Mouse (Mus musculus): Measurements from ENCODE around the gene Bst1. TPM values are rescaled to one million over a fixed set of nuclear protein-coding genes. Genes with fewer than 3 reads are reported as not detected.

Bst1 gene
- polyA plus RNA-seq, 1 experiment from 2014 or later, result 0.82 TPM

- 56% methylated on average over 9 of the region's 9 CpGs for WGBS
- no peaks in the 10 kb centered on the region for H3K36me3 ChIP-seq (ENCODE audit: insufficient read depth)
- ATAC-seq (ENCODE audit: insufficient read depth) (no peak), DNase-seq (no peak)
- H3K9me3 ChIP-seq (ENCODE audit: low read depth, low read length), result no peaks in the 10 kb centered on the region
- no peak overlapping the region for H3K27ac ChIP-seq (ENCODE audit: low read depth)
- no peaks in the 10 kb centered on the region for H3K4me1 ChIP-seq (ENCODE audit: insufficient read depth)
- TF ChIP-seq CTCF (IDR thresholded peaks at IDR 0.05; ENCODE audit: low read depth), result no peak
- no peak overlapping the region for H3K4me2 ChIP-seq
- no peaks in the 10 kb centered on the region for H3K27me3 ChIP-seq (ENCODE audit: insufficient read depth, low read length)
- H3K4me3 ChIP-seq (ENCODE audit: low read depth, low read length), result no peak overlapping the region
- H3K9ac ChIP-seq, result no peak overlapping the region
Observed at GRCm38 (mm10) chr5:43827366-43827765, 8.7 kb downstream of the Bst1 start.

- WGBS, result 89% methylated on average over 7 of the region's 7 CpGs
- peak; percentile 19; the same call in 1 of the 2 replicates for TF ChIP-seq CTCF (IDR thresholded peaks at IDR 0.05; ENCODE audit: low read depth)
- no peak for ATAC-seq (ENCODE audit: insufficient read depth)
Observed at GRCm38 (mm10) chr5:43836590-43836989, 17.9 kb downstream of the Bst1 start.

GRCm38 (mm10) chr5:43837372-43837771 is 18.7 kb downstream of the Bst1 start:
- no peaks in the 10 kb centered on the region for H3K4me1 ChIP-seq (ENCODE audit: insufficient read depth)

More at GRCm38 (mm10) chr5:43836590-43836989, 17.9 kb downstream of the Bst1 start:
- Histone ChIP-seq H3K9ac (no peak overlapping the region), H3K36me3 (ENCODE audit: insufficient read depth) (no peaks in the 10 kb centered on the region), H3K4me3 (ENCODE audit: low read depth, low read length) (no peak overlapping the region), H3K9me3 (ENCODE audit: low read depth, low read length) (no peaks in the 10 kb centered on the region), H3K27ac (ENCODE audit: low read depth) (no peak overlapping the region), H3K27me3 (ENCODE audit: insufficient read depth, low read length) (no peaks in the 10 kb centered on the region), H3K4me2 (no peak overlapping the region), H3K4me1 (ENCODE audit: insufficient read depth) (no peaks in the 10 kb centered on the region)
- no peak for DNase-seq

GRCm38 (mm10) chr5:43841144-43842010 is 22.7 kb downstream of the Bst1 start:
- 0 out of 2 replicates have a peak overlapping the region, but pooled peaks have one; percentile 10 for H3K9ac ChIP-seq
- WGBS, result 24% methylated on average over 11 of the region's 11 CpGs
- peak; percentile 86 for DNase-seq
- 0 out of 2 replicates have a peak overlapping the region, but pooled peaks have one; percentile 24 for H3K27ac ChIP-seq (ENCODE audit: low read depth)
- H3K4me3 ChIP-seq (ENCODE audit: low read depth, low read length), result peak overlapping the region; percentile 15
- ATAC-seq (ENCODE audit: insufficient read depth), result peak; percentile 75
- no peaks in the 10 kb centered on the region for H3K27me3 ChIP-seq (ENCODE audit: insufficient read depth, low read length)
- peak overlapping the region; percentile 51 for H3K4me2 ChIP-seq
- peaks cover 6% of the 10 kb centered on the region; the same call in 1 of the 2 replicates for H3K9me3 ChIP-seq (ENCODE audit: low read depth, low read length)
- H3K36me3 ChIP-seq (ENCODE audit: insufficient read depth), result no peaks in the 10 kb centered on the region
- no peaks in the 10 kb centered on the region for H3K4me1 ChIP-seq (ENCODE audit: insufficient read depth)
- TF ChIP-seq CTCF (IDR thresholded peaks at IDR 0.05; ENCODE audit: low read depth), result peak; percentile 93

More at GRCm38 (mm10) chr5:43837372-43837771, 18.7 kb downstream of the Bst1 start:
- peak; percentile 66 for DNase-seq
- no peak overlapping the region for H3K27ac ChIP-seq (ENCODE audit: low read depth)
- no peaks in the 10 kb centered on the region for H3K27me3 ChIP-seq (ENCODE audit: insufficient read depth, low read length)
- 56% methylated on average over 5 of the region's 5 CpGs for WGBS
- no peak overlapping the region for H3K4me2 ChIP-seq
- peak; percentile 51 for TF ChIP-seq CTCF (IDR thresholded peaks at IDR 0.05; ENCODE audit: low read depth)
- no peak overlapping the region for H3K9ac ChIP-seq
- H3K36me3 ChIP-seq (ENCODE audit: insufficient read depth), result no peaks in the 10 kb centered on the region
- no peak for ATAC-seq (ENCODE audit: insufficient read depth)
- no peak overlapping the region for H3K4me3 ChIP-seq (ENCODE audit: low read depth, low read length)
- H3K9me3 ChIP-seq (ENCODE audit: low read depth, low read length), result no peaks in the 10 kb centered on the region

GRCm38 (mm10) chr5:43842011-43842285 is 23.3 kb downstream of the Bst1 start:
- ATAC-seq (ENCODE audit: insufficient read depth), result no peak
- H3K4me3 ChIP-seq (ENCODE audit: low read depth, low read length), result peak overlapping the region; percentile 15; the same call in 1 of the 2 replicates
- peak overlapping the region; percentile 51 for H3K4me2 ChIP-seq

GRCm38 (mm10) chr5:43842576-43843155 is 24.0 kb downstream of the Bst1 start:
- Histone ChIP-seq H3K4me1 (ENCODE audit: insufficient read depth) (no peaks in the 10 kb centered on the region), H3K4me2 (no peak overlapping the region), H3K9ac (no peak overlapping the region), H3K36me3 (ENCODE audit: insufficient read depth) (no peaks in the 10 kb centered on the region), H3K9me3 (ENCODE audit: low read depth, low read length) (peaks cover 6% of the 10 kb centered on the region; the same call in 1 of the 2 replicates), H3K27ac (ENCODE audit: low read depth) (no peak overlapping the region), H3K4me3 (ENCODE audit: low read depth, low read length) (no peak overlapping the region), H3K27me3 (ENCODE audit: insufficient read depth, low read length) (no peaks in the 10 kb centered on the region)
- DNase-seq (no peak), ATAC-seq (ENCODE audit: insufficient read depth) (no peak)
- 54% methylated on average over 3 of the region's 3 CpGs for WGBS
- no peak for TF ChIP-seq CTCF (IDR thresholded peaks at IDR 0.05; ENCODE audit: low read depth)

More at GRCm38 (mm10) chr5:43842011-43842285, 23.3 kb downstream of the Bst1 start:
- 0 out of 2 replicates have a peak overlapping the region, but pooled peaks have one; percentile 10 for H3K9ac ChIP-seq
- WGBS, result 60% methylated on average over 5 of the region's 5 CpGs
- DNase-seq, result no peak
- no peaks in the 10 kb centered on the region for H3K36me3 ChIP-seq (ENCODE audit: insufficient read depth)
- peaks cover 6% of the 10 kb centered on the region; the same call in 1 of the 2 replicates for H3K9me3 ChIP-seq (ENCODE audit: low read depth, low read length)
- no peaks in the 10 kb centered on the region for H3K27me3 ChIP-seq (ENCODE audit: insufficient read depth, low read length)
- H3K27ac ChIP-seq (ENCODE audit: low read depth), result no peak overlapping the region
- no peak for TF ChIP-seq CTCF (IDR thresholded peaks at IDR 0.05; ENCODE audit: low read depth)
- H3K4me1 ChIP-seq (ENCODE audit: insufficient read depth), result no peaks in the 10 kb centered on the region

- DNase-seq, result no peak
- H3K36me3 ChIP-seq (ENCODE audit: insufficient read depth), result no peaks in the 10 kb centered on the region
- no peaks in the 10 kb centered on the region for H3K4me1 ChIP-seq (ENCODE audit: insufficient read depth)
- ATAC-seq (ENCODE audit: insufficient read depth), result no peak
- H3K9me3 ChIP-seq (ENCODE audit: low read depth, low read length), result peaks cover 6% of the 10 kb centered on the region; the same call in 1 of the 2 replicates
- no peak overlapping the region for H3K27ac ChIP-seq (ENCODE audit: low read depth)
- no peak overlapping the region for H3K4me2 ChIP-seq
- no peak overlapping the region for H3K4me3 ChIP-seq (ENCODE audit: low read depth, low read length)
- no peak overlapping the region for H3K9ac ChIP-seq
- WGBS, result 75% methylated on average over 5 of the region's 5 CpGs
- no peak for TF ChIP-seq CTCF (IDR thresholded peaks at IDR 0.05; ENCODE audit: low read depth)
- H3K27me3 ChIP-seq (ENCODE audit: insufficient read depth, low read length), result no peaks in the 10 kb centered on the region
Observed at GRCm38 (mm10) chr5:43845083-43845482, 26.4 kb downstream of the Bst1 start.

Measured in lung, embryonic 14.5 days (tissue).